Mouse (Mus musculus): ENCODE measurements around the gene Chmp3. TPM values are rescaled to one million over a fixed set of nuclear protein-coding genes. Genes with fewer than 3 reads are reported as not detected.
A peak's percentile ranks its signal among the peaks of the same experiment; 100 is the strongest.

Chmp3 gene
- total and polyA plus RNA-seq, 3 experiments, result 34.4 to 59.0 (median 45.7) TPM

DNA sequence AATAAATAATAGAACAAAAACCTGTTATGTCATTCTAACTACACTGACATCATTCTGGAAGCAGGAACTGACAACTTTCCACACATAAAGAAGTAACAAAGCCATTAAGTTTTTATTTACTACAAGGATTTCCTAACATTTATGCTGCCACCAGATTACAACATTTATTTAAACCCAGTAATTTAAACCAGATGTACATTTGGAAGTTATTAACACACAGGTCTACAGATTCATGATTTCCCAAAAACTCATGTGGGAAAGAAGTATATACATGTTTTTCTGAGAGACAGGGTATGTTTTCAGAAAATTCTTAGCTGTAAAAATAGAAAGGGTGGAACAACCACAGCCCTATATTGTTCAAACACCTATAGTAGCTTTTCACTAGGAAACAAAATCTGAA lies 81.1 kb downstream of the Chmp3 start:
- intact Hi-C loops (cut with DNase I), result loop anchor here (2.0 to 5.0 kb wide), 2 partner anchors 14 to 178 kb away; no protein-coding TSS in a partner anchor
- H3K9ac ChIP-seq (ENCODE audit: low read depth, low read length), result no peak overlapping the region
- H3K36me3 ChIP-seq (ENCODE audit: control insufficient read depth, insufficient read depth, low read length), result peaks cover 61% of the 10 kb centered on the region
- no peak overlapping the region for H3K4me3 ChIP-seq
- H3K27me3 ChIP-seq (ENCODE audit: control insufficient read depth, insufficient read depth, low read length), result no peaks in the 10 kb centered on the region
- H3K27ac ChIP-seq, result no peak overlapping the region
- no peak for DNase-seq
- H3K79me2 ChIP-seq (replicated peaks; ENCODE audit: control insufficient read depth, insufficient read depth, low read length), result no peaks in the 10 kb centered on the region
- peaks cover 3% of the 10 kb centered on the region; the same call in 1 of the 2 replicates for H3K4me1 ChIP-seq (ENCODE audit: control insufficient read depth, insufficient read depth, low read length)
- TF ChIP-seq POLR2A (IDR thresholded peaks at IDR 0.05; ENCODE audit: insufficient read depth, low read depth, low read length), result no peak
- no peak for TF ChIP-seq EP300 (IDR thresholded peaks at IDR 0.05; ENCODE audit: insufficient read depth, low read depth, low read length)

DNA sequence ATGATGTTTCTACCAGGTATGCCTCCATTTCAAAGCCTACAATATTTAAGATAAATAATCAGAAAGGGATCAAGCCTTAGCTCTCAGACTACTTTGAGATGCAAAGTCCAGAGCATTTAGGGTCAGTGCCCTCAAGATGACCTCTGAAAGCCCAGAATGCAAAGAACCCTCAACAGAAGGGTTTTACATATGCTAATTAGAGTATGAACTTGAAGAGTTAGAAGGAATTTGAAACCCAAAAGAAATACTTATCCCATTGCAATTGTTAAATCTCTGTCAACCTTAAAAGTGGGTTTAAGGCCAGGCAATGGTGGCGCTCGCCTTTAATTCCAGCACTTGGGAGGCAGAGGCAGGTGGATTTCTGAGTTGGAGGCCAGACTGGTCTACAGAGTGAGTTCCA lies 82.4 kb downstream of the Chmp3 start:
- H3K79me2 ChIP-seq (replicated peaks; ENCODE audit: control insufficient read depth, insufficient read depth, low read length), result no peaks in the 10 kb centered on the region
- intact Hi-C loops (cut with DNase I), result loop anchor here (2.0 kb wide), 1 partner anchor 15 kb away; no protein-coding TSS in a partner anchor
- no peak overlapping the region for H3K4me3 ChIP-seq
- peaks cover 8% of the 10 kb centered on the region for H3K4me1 ChIP-seq (ENCODE audit: control insufficient read depth, insufficient read depth, low read length)
- no peak overlapping the region for H3K9ac ChIP-seq (ENCODE audit: low read depth, low read length)
- WGBS, result 96% methylated on average over 2 of the region's 2 CpGs
- H3K36me3 ChIP-seq (ENCODE audit: control insufficient read depth, insufficient read depth, low read length), result peaks cover 65% of the 10 kb centered on the region
- no peaks in the 10 kb centered on the region for H3K27me3 ChIP-seq (ENCODE audit: control insufficient read depth, insufficient read depth, low read length)
- no peak overlapping the region for H3K27ac ChIP-seq
- TF ChIP-seq POLR2A (IDR thresholded peaks at IDR 0.05; ENCODE audit: insufficient read depth, low read depth, low read length) (no peak), EP300 (IDR thresholded peaks at IDR 0.05; ENCODE audit: insufficient read depth, low read depth, low read length) (no peak), CTCF (IDR thresholded peaks at IDR 0.05) (no peak)
- DNase-seq, result no peak

DNA sequence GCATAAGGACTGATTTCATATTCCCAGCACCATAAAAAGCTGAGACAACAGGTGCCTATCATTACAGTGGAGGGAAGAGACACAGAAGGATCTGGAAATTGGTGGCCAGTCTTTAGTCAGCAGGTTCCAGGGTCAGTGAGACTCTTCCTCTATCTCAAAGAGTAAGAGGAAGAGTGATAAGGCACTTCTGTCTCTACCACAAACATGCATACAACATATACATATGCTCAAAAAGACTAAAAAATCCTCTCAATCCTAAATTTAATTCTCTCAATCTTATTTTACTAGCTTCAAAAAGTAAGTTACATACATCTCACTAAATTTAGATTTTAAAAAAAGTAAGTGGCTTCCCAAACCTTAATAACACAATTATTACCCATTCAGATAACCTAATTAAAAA lies 83.7 kb downstream of the Chmp3 start:
- H3K4me1 ChIP-seq (ENCODE audit: control insufficient read depth, insufficient read depth, low read length), result peaks cover 8% of the 10 kb centered on the region
- no peak for TF ChIP-seq CTCF (IDR thresholded peaks at IDR 0.05)
- TF ChIP-seq EP300 (IDR thresholded peaks at IDR 0.05; ENCODE audit: insufficient read depth, low read depth, low read length), result no peak
- TF ChIP-seq POLR2A (IDR thresholded peaks at IDR 0.05; ENCODE audit: insufficient read depth, low read depth, low read length), result no peak
- DNase-seq, result no peak
- H3K79me2 ChIP-seq (replicated peaks; ENCODE audit: control insufficient read depth, insufficient read depth, low read length), result no peaks in the 10 kb centered on the region
- H3K9ac ChIP-seq (ENCODE audit: low read depth, low read length), result no peak overlapping the region
- no peaks in the 10 kb centered on the region for H3K27me3 ChIP-seq (ENCODE audit: control insufficient read depth, insufficient read depth, low read length)
- H3K4me3 ChIP-seq, result no peak overlapping the region
- no peak overlapping the region for H3K27ac ChIP-seq
- peaks cover 64% of the 10 kb centered on the region for H3K36me3 ChIP-seq (ENCODE audit: control insufficient read depth, insufficient read depth, low read length)
- intact Hi-C loops (cut with DNase I), result no loop called here

DNA sequence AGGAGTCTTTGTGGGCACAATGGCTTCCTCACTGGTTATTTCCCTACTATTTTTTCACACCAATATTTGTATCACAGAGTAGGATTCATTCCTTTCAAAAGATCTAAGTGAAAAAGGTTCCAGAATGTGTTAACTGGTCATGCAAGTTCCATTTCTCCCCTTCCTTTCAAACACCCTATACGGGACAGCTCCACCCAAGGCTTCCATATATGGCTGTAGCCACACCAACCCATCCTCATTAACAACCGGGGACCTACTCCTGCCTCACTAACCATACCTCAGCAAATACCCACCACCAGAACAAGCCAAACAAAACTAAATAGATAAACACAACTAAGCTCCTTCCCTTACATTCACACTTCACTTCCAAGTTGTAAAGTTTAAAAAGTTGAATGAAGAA lies 87.6 kb downstream of the Chmp3 start:
- DNase-seq, result no peak
- Histone ChIP-seq H3K9ac (ENCODE audit: low read depth, low read length) (no peak overlapping the region), H3K27ac (no peak overlapping the region), H3K27me3 (ENCODE audit: control insufficient read depth, insufficient read depth, low read length) (no peaks in the 10 kb centered on the region), H3K79me2 (replicated peaks; ENCODE audit: control insufficient read depth, insufficient read depth, low read length) (no peaks in the 10 kb centered on the region), H3K4me3 (peak overlapping the region; percentile 85), H3K36me3 (ENCODE audit: control insufficient read depth, insufficient read depth, low read length) (peaks cover 40% of the 10 kb centered on the region), H3K4me1 (ENCODE audit: control insufficient read depth, insufficient read depth, low read length) (peaks cover 8% of the 10 kb centered on the region)
- intact Hi-C loops (cut with DNase I), result loop anchor here (5.0 kb wide), 2 partner anchors 76 to 191 kb away; partner anchors contain the start of gene Reep1
- TF ChIP-seq POLR2A (IDR thresholded peaks at IDR 0.05; ENCODE audit: insufficient read depth, low read depth, low read length) (no peak), EP300 (IDR thresholded peaks at IDR 0.05; ENCODE audit: insufficient read depth, low read depth, low read length) (no peak), CTCF (IDR thresholded peaks at IDR 0.05) (no peak)
- 8% methylated on average over 2 of the region's 2 CpGs for WGBS

DNA sequence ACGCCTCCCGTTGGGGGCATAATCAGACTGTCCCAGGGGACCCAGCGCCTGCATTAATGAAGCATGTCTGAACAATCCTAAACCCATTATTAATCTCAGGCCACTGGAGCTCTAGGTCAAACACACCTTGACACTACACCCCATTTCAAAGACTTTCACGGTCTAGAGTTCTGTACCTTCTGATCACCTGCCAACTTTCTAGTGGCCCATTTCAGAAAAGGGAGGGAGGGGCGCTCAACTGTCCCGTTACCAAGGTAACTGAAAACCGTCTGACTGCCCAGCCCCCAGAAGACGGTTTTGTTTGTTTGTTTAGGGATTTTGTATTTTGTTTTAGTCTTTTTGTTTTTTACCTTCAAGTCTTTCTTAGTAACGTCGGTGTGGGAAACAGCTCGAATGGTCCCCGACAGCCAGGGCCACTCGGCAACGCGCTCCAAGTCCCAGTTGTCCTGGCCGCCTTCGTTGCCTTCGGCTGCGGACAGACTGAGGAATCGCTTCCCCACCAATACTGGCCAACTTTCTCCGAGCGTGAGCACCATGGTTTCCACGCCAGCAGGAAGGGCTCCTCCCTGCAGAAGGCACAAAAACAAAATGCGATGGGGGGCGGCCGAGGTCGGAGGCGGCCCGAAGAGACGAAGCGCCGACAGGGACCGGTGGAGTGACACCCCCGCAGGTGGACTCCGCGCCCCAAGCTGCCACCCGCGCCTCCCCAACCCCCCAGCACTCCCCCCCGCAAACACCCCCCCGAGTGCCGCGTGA lies 88.3 kb downstream of the Chmp3 start:
- H3K27ac ChIP-seq, result peak overlapping the region; percentile 90
- peak overlapping the region; percentile 84 for H3K9ac ChIP-seq (ENCODE audit: low read depth, low read length)
- peaks cover 8% of the 10 kb centered on the region for H3K4me1 ChIP-seq (ENCODE audit: control insufficient read depth, insufficient read depth, low read length)
- no peaks in the 10 kb centered on the region for H3K27me3 ChIP-seq (ENCODE audit: control insufficient read depth, insufficient read depth, low read length)
- H3K79me2 ChIP-seq (replicated peaks; ENCODE audit: control insufficient read depth, insufficient read depth, low read length), result no peaks in the 10 kb centered on the region
- DNase-seq, result peak; percentile 75
- peak overlapping the region; percentile 85 for H3K4me3 ChIP-seq
- TF ChIP-seq EP300 (IDR thresholded peaks at IDR 0.05; ENCODE audit: insufficient read depth, low read depth, low read length) (no peak), CTCF (IDR thresholded peaks at IDR 0.05) (no peak), POLR2A (IDR thresholded peaks at IDR 0.05; ENCODE audit: insufficient read depth, low read depth, low read length) (no peak)
- peaks cover 36% of the 10 kb centered on the region for H3K36me3 ChIP-seq (ENCODE audit: control insufficient read depth, insufficient read depth, low read length)
- WGBS, result 1% methylated on average over 42 of the region's 42 CpGs
- intact Hi-C loops (cut with DNase I), result loop anchor here (2.0 to 5.0 kb wide), 6 partner anchors 75 to 361 kb away; partner anchors contain the start of genes Krcc1, Reep1 and Rmnd5a

Other genes starting within 250 kb of the Chmp3 start
- 100 to 1,000 TPM; 325 to 352 TPM for gene Smyd1, start 221.6 kb upstream of the Chmp3 start, total RNA-seq (2021)
- gene Smyd1, start 221.6 kb upstream of the Chmp3 start, polyA plus RNA-seq (2012; rRNA removed), result 192 and 372 TPM in 2 replicates
- under 1 TPM in 1 of 2 experiments, not detected in 1; 0.31 TPM for gene Cd8b1, start 221.0 kb upstream of the Chmp3 start, total RNA-seq (2021)
- gene Cd8b1, start 221.0 kb upstream of the Chmp3 start, polyA plus RNA-seq (2012; rRNA removed), result 0.51 and 1.2 TPM in 2 replicates
- gene Cd8a, start 170.4 kb upstream of the Chmp3 start, total RNA-seq (2021), result under 1 TPM; 0.13 to 0.25 TPM
- gene Cd8a, start 170.4 kb upstream of the Chmp3 start, polyA plus RNA-seq (2012; rRNA removed), result 0.26 and 0.72 TPM in 2 replicates
- gene Rmnd5a, start 103.2 kb upstream of the Chmp3 start, total RNA-seq (2021), result 10 to 100 TPM; 67.6 to 78.1 TPM
- gene Rmnd5a, start 103.2 kb upstream of the Chmp3 start, polyA plus RNA-seq (2012; rRNA removed), result 28.2 and 56.9 TPM in 2 replicates
- gene Rnf103, start 49.9 kb upstream of the Chmp3 start, total RNA-seq (2021), result 10 to 100 TPM; 20.8 to 26.7 TPM
- gene Rnf103, start 49.9 kb upstream of the Chmp3 start, polyA plus RNA-seq (2012; rRNA removed), result 7.6 and 12.1 TPM in 2 replicates
- 10 to 100 TPM; 17.7 to 18.2 TPM for gene Kdm3a, start 89.2 kb downstream of the Chmp3 start, total RNA-seq (2021)
- 8.2 and 17.8 TPM in 2 replicates for gene Kdm3a, start 89.2 kb downstream of the Chmp3 start, polyA plus RNA-seq (2012; rRNA removed)
- 10 to 100 TPM; 16.7 to 18.4 TPM for gene Reep1, start 163.8 kb downstream of the Chmp3 start, total RNA-seq (2021)
- 12.1 and 25.0 TPM in 2 replicates for gene Reep1, start 163.8 kb downstream of the Chmp3 start, polyA plus RNA-seq (2012; rRNA removed)